ENCODE assay signal across 16 mouse cellular contexts in the genomic region with DNA sequence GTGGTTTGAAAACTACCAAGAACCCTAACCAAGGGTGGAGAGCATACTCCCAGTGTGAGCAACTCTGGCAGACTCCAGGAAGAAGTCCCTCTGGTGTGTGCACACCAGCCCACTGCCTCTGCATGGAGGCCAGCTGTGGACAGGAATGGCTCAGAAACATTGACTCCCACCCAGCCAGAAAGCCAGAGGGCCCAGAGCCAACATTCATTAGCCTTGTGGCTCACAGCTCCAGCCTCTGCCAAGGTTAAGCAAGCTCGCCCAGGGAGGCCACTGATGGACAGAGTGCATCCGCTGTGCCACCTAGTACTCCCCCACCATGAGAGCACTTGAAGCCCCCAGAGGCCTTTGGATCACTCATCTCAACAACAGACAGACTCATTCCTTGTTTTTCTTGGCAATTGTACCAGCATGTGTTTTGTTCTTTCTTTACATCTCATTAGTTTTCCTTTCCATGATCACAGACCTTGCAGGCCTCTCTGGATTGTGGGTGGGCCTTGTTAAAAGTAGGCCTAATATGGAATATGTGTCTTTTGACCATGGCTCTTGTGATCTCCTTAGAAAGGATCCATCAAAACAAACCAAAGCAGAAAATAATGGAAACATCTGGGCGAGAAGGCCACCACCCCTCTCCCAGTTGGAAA. TPM values are rescaled to one million over a fixed set of nuclear protein-coding genes. Genes with fewer than 3 reads are reported as not detected.
DNase-seq lines count a peak whose midpoint lies in the region; ATAC-seq and TF ChIP-seq lines count a peak whose summit lies in the region.
"Had no signal": no experiment of that assay in that cellular context is flagged by ENCODE, and none has a peak within 500 bp of the region (broad histone marks: within the 10 kb centered on the region; RNA-seq: fewer than 3 reads in every experiment).

No protein-coding gene starts in this region.

- WGBS in hindbrain, postnatal 0 days, result 62% methylated on average over 3 of the region's 3 CpGs
- WGBS in hindbrain, embryonic 12.5 days, result 87% methylated on average over 3 of the region's 3 CpGs
- whole genome bisulfite sequencing in forebrain, embryonic 12.5 days, result 77% methylated on average over 3 of the region's 3 CpGs

- no peak for TF ChIP-seq POLR2A in embryonic fibroblast, embryonic 13.5 days (IDR thresholded peaks at IDR 0.05; ENCODE audit: low read depth, low read length)

- no peaks in the 10 kb centered on the region for H3K27me3 ChIP-seq in hindbrain, postnatal 0 days (ENCODE audit: insufficient read depth, low read length)
- no peaks in the 10 kb centered on the region for H3K27me3 ChIP-seq in hindbrain, embryonic 12.5 days
- H3K27me3 ChIP-seq in forebrain, embryonic 12.5 days, result no peaks in the 10 kb centered on the region
- H3K27me3 ChIP-seq: intestine, embryonic 15.5 days; limb, embryonic 15.5 days had no signal

- H3K4me1 ChIP-seq in hindbrain, postnatal 0 days (ENCODE audit: insufficient read depth, low read length), result no peaks in the 10 kb centered on the region; the same call in 1 of the 2 replicates
- H3K4me1 ChIP-seq in hindbrain, embryonic 12.5 days, result no peaks in the 10 kb centered on the region
- H3K4me1 ChIP-seq in embryonic fibroblast, embryonic 13.5 days (ENCODE audit: control insufficient read depth, insufficient read depth, low read length), result peaks cover 6% of the 10 kb centered on the region
- H3K4me1 ChIP-seq in forebrain, embryonic 12.5 days, result no peaks in the 10 kb centered on the region
- H3K4me1 ChIP-seq: intestine, embryonic 15.5 days had no signal

- no peak overlapping the region for H3K9ac ChIP-seq in hindbrain, postnatal 0 days (replicated peaks; ENCODE audit: low read length)
- H3K9ac ChIP-seq in hindbrain, embryonic 12.5 days, result no peak overlapping the region
- H3K9ac ChIP-seq in forebrain, embryonic 12.5 days, result no peak overlapping the region
- H3K9ac ChIP-seq: intestine, embryonic 15.5 days; limb, embryonic 15.5 days had no signal

- no peak overlapping the region for H3K4me2 ChIP-seq in hindbrain, postnatal 0 days (ENCODE audit: low read depth, low read length)
- H3K4me2 ChIP-seq in hindbrain, embryonic 12.5 days (replicated peaks), result no peak overlapping the region
- H3K4me2 ChIP-seq in forebrain, embryonic 12.5 days, result no peak overlapping the region
- H3K4me2 ChIP-seq: intestine, embryonic 15.5 days; limb, embryonic 15.5 days had no signal

- TF ChIP-seq CTCF in hindbrain, postnatal 0 days (IDR thresholded peaks at IDR 0.05; ENCODE audit: low read depth), result no peak
- TF ChIP-seq CTCF in embryonic fibroblast, embryonic 13.5 days (IDR thresholded peaks at IDR 0.05; ENCODE audit: borderline replicate concordance, insufficient read depth, low read length), result no peak

- ATAC-seq in hindbrain, postnatal 0 days, result 0 out of 2 replicates have a peak, but pooled peaks have one; percentile 24
- no peak for ATAC-seq in hindbrain, embryonic 12.5 days (ENCODE audit: low FRiP score)
- no peak for ATAC-seq in forebrain, embryonic 12.5 days (ENCODE audit: low FRiP score)
- ATAC-seq: intestine, embryonic 15.5 days had no signal

- no peaks in the 10 kb centered on the region for H3K9me3 ChIP-seq in hindbrain, postnatal 0 days (ENCODE audit: low read length)
- no peaks in the 10 kb centered on the region for H3K9me3 ChIP-seq in hindbrain, embryonic 12.5 days (replicated peaks)
- no peaks in the 10 kb centered on the region for H3K9me3 ChIP-seq in forebrain, embryonic 12.5 days
- H3K9me3 ChIP-seq: intestine, embryonic 15.5 days; limb, embryonic 15.5 days; midbrain, embryonic 10.5 days had no signal

- H3K36me3 ChIP-seq in hindbrain, postnatal 0 days (ENCODE audit: insufficient read depth, low read length), result no peaks in the 10 kb centered on the region
- H3K36me3 ChIP-seq in hindbrain, embryonic 12.5 days, result no peaks in the 10 kb centered on the region
- no peaks in the 10 kb centered on the region for H3K36me3 ChIP-seq in forebrain, embryonic 12.5 days (replicated peaks)
- H3K36me3 ChIP-seq: intestine, embryonic 15.5 days; limb, embryonic 15.5 days; midbrain, embryonic 10.5 days had no signal

- intact Hi-C loops in heart, postnatal 36 days (cut with DNase I), result loop anchor here (10.0 kb wide), 1 partner anchor 64 kb away; no protein-coding TSS in a partner anchor

- H3K27ac ChIP-seq in hindbrain, postnatal 0 days, result no peak overlapping the region
- no peak overlapping the region for H3K27ac ChIP-seq in hindbrain, embryonic 12.5 days
- H3K27ac ChIP-seq in embryonic fibroblast, embryonic 13.5 days (ENCODE audit: insufficient read depth, low read length), result peak overlapping the region; percentile 63
- H3K27ac ChIP-seq in forebrain, embryonic 12.5 days, result no peak overlapping the region
- H3K27ac ChIP-seq: heart, adult 2 months; intestine, embryonic 15.5 days; limb, embryonic 15.5 days; midbrain, embryonic 10.5 days had no signal

- no peak for DNase-seq in hindbrain, postnatal 0 days (ENCODE audit: low spot score)
- peak; percentile 7 to 10 for DNase-seq in heart, postnatal 36 days
- DNase-seq in lung, postnatal 10 days, result peak; percentile 71
- no peak for DNase-seq in spleen, postnatal 36 days (ENCODE audit: low spot score in 2 of 2)
- no peak for DNase-seq in frontal cortex, postnatal 36 days (ENCODE audit: low spot score in 2 of 2)
- DNase-seq: adrenal gland, adult 8-10 months; cerebellum, adult 9-10 months had no signal

- H3K4me3 ChIP-seq in hindbrain, postnatal 0 days (ENCODE audit: low read length), result no peak overlapping the region
- H3K4me3 ChIP-seq in hindbrain, embryonic 12.5 days, result no peak overlapping the region
- no peak overlapping the region for H3K4me3 ChIP-seq in embryonic fibroblast, embryonic 13.5 days (ENCODE audit: insufficient read depth, low read length)
- H3K4me3 ChIP-seq in forebrain, embryonic 12.5 days (replicated peaks), result no peak overlapping the region
- H3K4me3 ChIP-seq: erythroblast, embryonic 14.5 days; heart, adult 2 months; intestine, embryonic 15.5 days; limb, embryonic 15.5 days; midbrain, embryonic 10.5 days had no signal

RNA-seq across cellular contexts. Expression of a gene that starts 46.9 kb away (rescaled TPM):
- total RNA-seq in hindbrain, postnatal 0 days (2014; rRNA removed), result 52.4 and 54.8 TPM in 2 replicates
- 37.4 and 45.1 TPM in 2 replicates for polyA plus RNA-seq in hindbrain, postnatal 0 days (2015; fragmentation: Nextera tagmentation; extraction: Ambion mirVana)
- polyA plus RNA-seq in hindbrain, embryonic 12.5 days (2016; fragmentation: Nextera tagmentation; extraction: Ambion mirVana), result 60.2 and 69.5 TPM in 2 replicates
- polyA plus RNA-seq in embryonic fibroblast, embryonic 13.5 days (2011; ENCODE audit: insufficient read length, low read depth, missing spikeins), result 9.9 and 15.1 TPM in 2 replicates
- under 1 TPM; 0.19 TPM for total RNA-seq in heart, postnatal 36 days (2021)
- polyA plus RNA-seq in forebrain, embryonic 12.5 days (2016; fragmentation: Nextera tagmentation; extraction: Ambion mirVana), result 45.9 and 55.9 TPM in 2 replicates
- total RNA-seq: neutrophil, adult 5-6 weeks had no signal
- polyA plus RNA-seq: erythroblast, embryonic 14.5 days had no signal

Comparison
In these comparisons a context has a peak if more than half of its experiments do, and no peak if none do; other contexts are left out.
1. DNase-seq: peak in heart, postnatal 36 days (2 of 2) and lung, postnatal 10 days (single experiment); none in hindbrain, postnatal 0 days (single experiment), spleen, postnatal 36 days (0 of 2) and frontal cortex, postnatal 36 days (0 of 2).